Mouse (Mus musculus): Measurements from ENCODE around the gene Olfr1178.

Olfr1178 gene

GRCm38 (mm10) chr2:88386762-88387161 is at the start of gene Olfr1178:
Olfr1178 (plus strand) TSS chr2:88387062.
- no peak for DNase-seq (ENCODE audit: low spot score in 2 of 2)

DNA sequence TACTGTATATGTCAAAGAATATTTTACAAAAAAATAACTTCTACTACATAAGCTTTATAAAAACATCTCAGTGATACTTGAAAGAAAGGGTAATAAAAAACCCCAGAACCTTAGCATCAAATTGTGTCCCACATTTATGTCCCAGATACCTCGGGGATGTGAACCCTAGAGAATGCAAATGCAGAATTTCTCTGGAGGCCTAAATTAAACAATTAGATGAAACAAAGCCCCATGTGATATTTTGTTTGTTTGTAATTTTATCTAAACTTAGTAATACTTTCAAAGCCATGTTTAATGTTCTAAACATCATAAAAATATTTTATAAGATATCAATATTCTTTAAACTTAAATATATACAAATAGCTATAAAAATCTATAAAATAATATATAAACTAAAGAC is 40.5 kb upstream of the Olfr1178 start, which contains the start of gene Olfr1177-ps:
Gene Olfr1177-ps (minus strand): TSS at position 101 of the 400 bp plus-strand sequence.
- DNase-seq (ENCODE audit: low spot score in 2 of 2), result no peak

- no peak for DNase-seq (ENCODE audit: low spot score in 2 of 2)
These were observed 30.6 kb upstream of the Olfr1178 start for GRCm38 (mm10) chr2:88356304-88356703.

GRCm38 (mm10) chr2:88406353-88406752 is 19.5 kb downstream of the Olfr1178 start, which contains the start of gene Olfr1179:
Olfr1179 (minus strand) TSS chr2:88406453.
- DNase-seq (ENCODE audit: low spot score in 2 of 2), result no peak

GRCm38 (mm10) chr2:88419051-88419450 is 32.2 kb downstream of the Olfr1178 start, which contains the start of gene Olfr1180:
Olfr1180 (minus strand) TSS chr2:88419151.
- no peak for DNase-seq (ENCODE audit: low spot score in 2 of 2)

DNA sequence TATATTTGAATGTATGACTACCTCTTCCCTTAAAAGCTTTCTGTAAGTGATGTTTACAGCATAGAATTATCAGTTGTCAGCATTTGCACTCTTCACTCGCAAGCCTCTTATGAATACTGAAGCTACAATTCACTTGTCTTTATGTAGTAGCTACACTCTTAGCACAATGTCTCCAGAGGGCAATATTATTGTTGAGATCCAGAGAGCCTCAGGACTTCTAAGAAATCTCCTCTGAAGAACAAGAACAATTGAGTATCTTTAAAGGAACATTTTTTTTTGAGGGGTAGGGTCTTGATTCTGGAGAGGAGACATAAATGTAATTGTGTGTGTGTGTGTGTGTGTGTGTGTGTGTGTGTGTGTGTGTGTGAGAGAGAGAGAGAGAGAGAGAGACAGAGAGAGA is 39.2 kb downstream of the Olfr1178 start, which contains the start of gene Olfr1181:
Gene Olfr1181 (minus strand): TSS at position 101 of the 400 bp plus-strand sequence.
- DNase-seq (ENCODE audit: low spot score in 2 of 2), result no peak

- no peak for DNase-seq (ENCODE audit: low spot score in 2 of 2)
These were observed 62.2 kb downstream of the Olfr1178 start, which contains the start of gene Gm13757 for GRCm38 (mm10) chr2:88449031-88449430. Gm13757 (minus strand) TSS chr2:88449131.

Measured in natural killer cell, adult 2 months (primary cell).